Mouse (Mus musculus) layer of hippocampus, postnatal 14 days (tissue): ENCODE measurements around the gene Ano5. TPM values are rescaled to one million over a fixed set of nuclear protein-coding genes. Genes with fewer than 3 reads are reported as not detected.

ENCODE experiments used
- DNase-seq, 2 experiments: peaks; one replicate each; pipeline ENCODE4 v3.0.0; 2021 to 2022; ENCODE audit warnings: low spot score in 2 of 2, mixed read lengths in 1 of 2
- long read RNA-seq, 2 experiments: library from polyadenylated mRNA; stranded (forward); transcript quantifications; one replicate each; pipeline ENCODE4 v2.0.0; 2021
- total RNA-seq, 2 experiments: library from RNA; stranded (reverse); gene quantifications; 2 replicates each; pipeline ENCODE4 v1.2.3; 2021

Ano5 gene
- total RNA-seq: 1 to 10 TPM; 1.8 TPM
- long read RNA-seq, experiment 1, partial matches to known transcripts: 2 of 3 reads
- long read RNA-seq, experiment 1, other reads (novel, unspliced or antisense): 1 of 3 reads
- long read RNA-seq, experiment 2: 0 reads

GRCm38 (mm10) chr7:51510671-51511651, at the start of gene Ano5:
Gene Ano5 (plus strand): TSS chr7:51511029.
- DNase-seq: peak; percentile 4 to 27

GRCm38 (mm10) chr7:51499396-51499795, 11.4 kb upstream of the Ano5 start:
- DNase-seq: peak in 1 of 2 experiments; percentile 7

GRCm38 (mm10) chr7:51503940-51504339, 6.9 kb upstream of the Ano5 start:
- no peak for DNase-seq

GRCm38 (mm10) chr7:51510147-51510546, 682 bp upstream of the Ano5 start:
- DNase-seq: no peak

- DNase-seq: no peak
Measured at GRCm38 (mm10) chr7:51539344-51539743, 28.5 kb downstream of the Ano5 start.

GRCm38 (mm10) chr7:51540736-51541135, 29.9 kb downstream of the Ano5 start:
- DNase-seq: no peak

- peak in 1 of 2 experiments; percentile 48 for DNase-seq
Measured at GRCm38 (mm10) chr7:51600021-51600420, 89.2 kb downstream of the Ano5 start.

- no peak for DNase-seq
Measured at GRCm38 (mm10) chr7:51603741-51604140, 92.9 kb downstream of the Ano5 start.

- no peak for DNase-seq
Measured at GRCm38 (mm10) chr7:51614404-51614803, 103.6 kb downstream of the Ano5 start.

- DNase-seq: peak in 1 of 2 experiments; percentile 71
Measured at GRCm38 (mm10) chr7:51617941-51618340, 107.1 kb downstream of the Ano5 start.

- DNase-seq: no peak
Measured at GRCm38 (mm10) chr7:51618412-51618811, 107.6 kb downstream of the Ano5 start.

- no peak for DNase-seq
Measured at GRCm38 (mm10) chr7:51619977-51620376, 109.1 kb downstream of the Ano5 start.

GRCm38 (mm10) chr7:51621694-51622145, 110.9 kb downstream of the Ano5 start, which contains the start of gene Slc17a6:
Gene Slc17a6 (plus strand): TSS chr7:51622006.
- DNase-seq: peak; percentile 57 to 60

- DNase-seq: peak; percentile 47 to 56
Measured at GRCm38 (mm10) chr7:51622196-51622595, 111.4 kb downstream of the Ano5 start.

GRCm38 (mm10) chr7:51622666-51623065, 111.8 kb downstream of the Ano5 start:
- no peak for DNase-seq

GRCm38 (mm10) chr7:51624336-51624897, 113.6 kb downstream of the Ano5 start:
- no peak for DNase-seq

GRCm38 (mm10) chr7:51625161-51625560, 114.3 kb downstream of the Ano5 start:
- DNase-seq: peak in 1 of 2 experiments; percentile 44

GRCm38 (mm10) chr7:51625591-51626255, 114.9 kb downstream of the Ano5 start:
- peak in 1 of 2 experiments; percentile 13 for DNase-seq

GRCm38 (mm10) chr7:51626451-51627000, 115.7 kb downstream of the Ano5 start:
- no peak for DNase-seq

GRCm38 (mm10) chr7:51627001-51627631, 116.3 kb downstream of the Ano5 start:
- peak in 1 of 2 experiments; percentile 22 for DNase-seq
